Mouse (Mus musculus): ENCODE data around the gene Pex11a. TPM values are rescaled to one million over a fixed set of nuclear protein-coding genes. Genes with fewer than 3 reads are reported as not detected.
A peak's percentile ranks its signal among the peaks of the same experiment; 100 is the strongest.

Gene Pex11a
- polyA plus RNA-seq, 1 experiment from 2014 or later = 23.9 TPM

DNA sequence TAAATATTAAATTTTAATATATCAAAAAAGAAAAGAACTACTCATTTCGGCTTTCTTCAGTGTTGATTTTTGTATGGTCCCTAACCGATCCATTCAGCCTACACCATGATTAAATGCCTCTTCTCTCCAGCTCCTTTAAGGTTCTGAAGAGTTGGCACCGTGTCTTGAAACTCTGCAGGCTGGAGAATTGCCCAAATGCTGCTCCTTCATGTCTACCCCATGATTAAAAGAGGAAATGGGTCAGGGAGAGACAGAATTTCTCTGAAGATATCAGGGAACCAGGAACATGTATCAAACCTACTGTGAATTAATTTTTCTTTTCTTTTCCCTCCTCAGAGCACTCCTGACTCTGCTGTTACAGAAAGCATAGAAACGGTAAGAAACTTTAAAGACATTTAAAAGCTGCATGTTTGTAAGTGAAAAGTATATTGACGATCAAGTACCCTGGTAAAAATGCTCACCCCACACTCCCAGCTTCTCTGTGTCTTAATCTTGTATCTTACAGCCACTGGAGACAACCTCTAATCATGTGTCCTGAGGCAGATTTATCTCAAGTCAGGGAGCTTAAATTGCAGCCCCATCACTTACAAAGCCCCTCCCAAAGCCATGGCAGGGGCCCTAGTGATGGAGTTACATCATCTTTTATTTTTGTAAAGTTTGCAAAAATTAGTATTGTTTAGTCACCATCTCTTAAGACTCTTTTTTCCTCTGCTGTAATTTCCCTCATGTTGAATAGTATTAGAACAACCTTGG is 18.4 kb upstream of the Pex11a start:
- WGBS = 53% methylated on average over 5 of the region's 5 CpGs

DNA sequence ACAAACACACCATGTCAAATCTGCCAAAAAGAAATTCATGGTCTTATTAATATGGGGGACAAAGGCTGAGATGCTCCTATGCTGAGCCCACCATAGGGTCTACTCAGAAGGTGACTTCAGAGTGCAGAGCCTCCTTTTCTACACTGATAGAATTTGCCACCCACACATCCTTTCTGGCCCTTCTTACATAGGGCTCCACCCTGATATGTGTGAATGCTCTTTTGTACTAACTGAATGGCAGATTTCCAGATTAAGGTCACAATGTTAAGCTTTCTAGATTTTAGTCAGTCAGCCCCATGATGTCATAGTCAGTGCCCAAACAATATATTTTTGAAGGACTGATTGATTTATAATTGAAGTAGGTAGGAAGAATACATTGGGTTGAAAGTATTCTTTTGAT is 16.8 kb upstream of the Pex11a start:
- no peaks in the 10 kb centered on the region for H3K27me3 ChIP-seq (replicated peaks; ENCODE audit: insufficient read depth, low read length)
- no peak for DNase-seq (ENCODE audit: low spot score)
- H3K4me3 ChIP-seq (ENCODE audit: low read depth, low read length) = no peak overlapping the region

More for the DNA sequence above, 18.4 kb upstream of the Pex11a start:
- Histone ChIP-seq H3K27me3 (replicated peaks; ENCODE audit: insufficient read depth, low read length) (no peaks in the 10 kb centered on the region), H3K4me2 (replicated peaks; ENCODE audit: low read depth, low read length) (no peak overlapping the region), H3K4me3 (ENCODE audit: low read depth, low read length) (no peak overlapping the region), H3K9me3 (ENCODE audit: low read length) (no peaks in the 10 kb centered on the region), H3K9ac (replicated peaks; ENCODE audit: low read depth) (no peak overlapping the region), H3K27ac (ENCODE audit: low read length) (no peak overlapping the region), H3K4me1 (ENCODE audit: insufficient read depth, low read depth, low read length) (no peaks in the 10 kb centered on the region; the same call in 1 of the 2 replicates), H3K36me3 (ENCODE audit: insufficient read depth, low read length) (no peaks in the 10 kb centered on the region)
- TF ChIP-seq CTCF (IDR thresholded peaks at IDR 0.05) (no peak), EP300 (IDR thresholded peaks at IDR 0.05) (no peak)
- ATAC-seq = no peak
- no peak for DNase-seq (ENCODE audit: low spot score)

DNA sequence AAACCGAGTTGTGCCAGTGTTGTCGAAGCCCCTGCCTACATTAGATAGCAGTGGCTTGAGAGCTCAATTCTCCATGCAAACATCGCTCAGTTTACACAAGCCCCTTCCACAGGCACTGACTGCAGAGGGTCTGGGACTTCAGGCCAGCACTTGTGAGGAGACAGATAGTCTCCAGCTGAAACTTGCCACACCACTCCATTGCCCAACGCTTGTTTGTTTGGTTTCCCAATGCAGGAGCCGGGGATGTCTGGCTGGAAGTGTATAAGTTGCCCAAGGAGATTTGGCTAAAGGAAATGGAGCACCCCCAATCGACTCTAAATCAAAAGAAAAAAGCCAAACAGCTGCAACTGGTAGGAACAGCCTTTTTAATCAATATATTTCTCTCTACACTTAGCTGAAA is 15.2 kb upstream of the Pex11a start:
- ATAC-seq (peak; percentile 75), DNase-seq (ENCODE audit: low spot score) (peak; percentile 76)
- 26% methylated on average over 6 of the region's 6 CpGs for WGBS
- Histone ChIP-seq H3K36me3 (ENCODE audit: insufficient read depth, low read length) (no peaks in the 10 kb centered on the region), H3K27ac (ENCODE audit: low read length) (no peak overlapping the region; the same call in 1 of the 2 replicates), H3K4me1 (ENCODE audit: insufficient read depth, low read depth, low read length) (no peaks in the 10 kb centered on the region; the same call in 1 of the 2 replicates), H3K4me3 (ENCODE audit: low read depth, low read length) (no peak overlapping the region), H3K4me2 (replicated peaks; ENCODE audit: low read depth, low read length) (no peak overlapping the region), H3K9me3 (ENCODE audit: low read length) (no peaks in the 10 kb centered on the region), H3K27me3 (replicated peaks; ENCODE audit: insufficient read depth, low read length) (no peaks in the 10 kb centered on the region), H3K9ac (replicated peaks; ENCODE audit: low read depth) (no peak overlapping the region)
- no peak for TF ChIP-seq CTCF (IDR thresholded peaks at IDR 0.05)
- TF ChIP-seq EP300 (IDR thresholded peaks at IDR 0.05) = no peak

More for the DNA sequence above, 16.8 kb upstream of the Pex11a start:
- Histone ChIP-seq H3K36me3 (ENCODE audit: insufficient read depth, low read length) (no peaks in the 10 kb centered on the region), H3K4me2 (replicated peaks; ENCODE audit: low read depth, low read length) (no peak overlapping the region), H3K9ac (replicated peaks; ENCODE audit: low read depth) (no peak overlapping the region), H3K27ac (ENCODE audit: low read length) (no peak overlapping the region), H3K4me1 (ENCODE audit: insufficient read depth, low read depth, low read length) (no peaks in the 10 kb centered on the region; the same call in 1 of the 2 replicates), H3K9me3 (ENCODE audit: low read length) (no peaks in the 10 kb centered on the region)
- no peak for TF ChIP-seq CTCF (IDR thresholded peaks at IDR 0.05)
- no peak for TF ChIP-seq EP300 (IDR thresholded peaks at IDR 0.05)
- ATAC-seq = no peak

DNA sequence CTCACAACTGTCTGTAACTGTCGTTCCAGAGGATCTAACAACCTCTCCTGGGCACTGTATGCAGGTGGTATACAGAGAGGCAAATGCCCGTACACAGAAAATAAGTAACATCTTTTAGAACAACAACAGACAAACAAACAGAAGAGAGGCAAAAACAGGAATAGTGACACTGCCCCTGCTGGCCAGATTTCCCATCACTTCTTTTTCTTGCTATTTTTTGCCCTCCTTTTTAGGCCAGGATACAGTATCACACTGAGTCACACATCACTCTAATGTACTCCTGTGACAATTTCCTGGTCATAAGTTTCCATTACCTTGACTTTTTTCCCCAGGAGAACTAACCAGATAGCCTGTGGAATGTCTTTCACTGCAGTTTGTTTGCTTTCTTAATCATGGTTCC is 13.4 kb upstream of the Pex11a start:
- no peak overlapping the region for H3K4me3 ChIP-seq (ENCODE audit: low read depth, low read length)
- DNase-seq (ENCODE audit: low spot score) (no peak), ATAC-seq (no peak)
- no peak overlapping the region for H3K9ac ChIP-seq (replicated peaks; ENCODE audit: low read depth)
- no peaks in the 10 kb centered on the region for H3K36me3 ChIP-seq (ENCODE audit: insufficient read depth, low read length)
- H3K27ac ChIP-seq (ENCODE audit: low read length) = no peak overlapping the region
- no peaks in the 10 kb centered on the region; the same call in 1 of the 2 replicates for H3K4me1 ChIP-seq (ENCODE audit: insufficient read depth, low read depth, low read length)
- H3K4me2 ChIP-seq (replicated peaks; ENCODE audit: low read depth, low read length) = no peak overlapping the region
- no peak for TF ChIP-seq EP300 (IDR thresholded peaks at IDR 0.05)
- TF ChIP-seq CTCF (IDR thresholded peaks at IDR 0.05) = peak; percentile 40
- H3K9me3 ChIP-seq (ENCODE audit: low read length) = no peaks in the 10 kb centered on the region
- 41% methylated on average over 2 of the region's 2 CpGs for WGBS
- no peaks in the 10 kb centered on the region for H3K27me3 ChIP-seq (replicated peaks; ENCODE audit: insufficient read depth, low read length)

DNA sequence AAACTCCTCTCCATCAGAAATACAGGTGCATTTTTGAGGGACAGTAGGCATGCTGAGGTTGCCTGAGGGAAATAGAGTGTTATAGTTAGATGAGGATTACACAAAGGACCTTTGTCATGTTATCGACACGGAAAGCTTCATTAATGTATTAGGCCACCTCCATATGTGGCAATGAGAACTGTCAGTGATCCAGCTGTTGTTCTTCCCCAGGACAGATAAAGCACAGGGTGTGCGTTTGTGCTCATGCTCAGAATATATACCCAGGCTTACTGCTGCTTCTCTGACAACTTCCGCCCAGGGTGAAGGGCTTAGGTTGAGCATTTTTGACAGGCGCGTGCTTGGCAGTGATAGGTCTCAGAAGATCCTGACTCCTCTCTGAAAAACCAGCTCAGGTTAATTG is 6.6 kb upstream of the Pex11a start:
- no peak overlapping the region for H3K4me2 ChIP-seq (replicated peaks; ENCODE audit: low read depth, low read length)
- no peak overlapping the region for H3K9ac ChIP-seq (replicated peaks; ENCODE audit: low read depth)
- H3K36me3 ChIP-seq (ENCODE audit: insufficient read depth, low read length) = no peaks in the 10 kb centered on the region
- DNase-seq (ENCODE audit: low spot score) (no peak), ATAC-seq (no peak)
- no peak overlapping the region for H3K4me3 ChIP-seq (ENCODE audit: low read depth, low read length)
- no peak overlapping the region for H3K27ac ChIP-seq (ENCODE audit: low read length)
- H3K9me3 ChIP-seq (ENCODE audit: low read length) = no peaks in the 10 kb centered on the region
- H3K27me3 ChIP-seq (replicated peaks; ENCODE audit: insufficient read depth, low read length) = no peaks in the 10 kb centered on the region
- H3K4me1 ChIP-seq (ENCODE audit: insufficient read depth, low read depth, low read length) = no peaks in the 10 kb centered on the region
- TF ChIP-seq EP300 (IDR thresholded peaks at IDR 0.05) (no peak), CTCF (IDR thresholded peaks at IDR 0.05) (no peak)
- 83% methylated on average over 6 of the region's 6 CpGs for WGBS

DNA sequence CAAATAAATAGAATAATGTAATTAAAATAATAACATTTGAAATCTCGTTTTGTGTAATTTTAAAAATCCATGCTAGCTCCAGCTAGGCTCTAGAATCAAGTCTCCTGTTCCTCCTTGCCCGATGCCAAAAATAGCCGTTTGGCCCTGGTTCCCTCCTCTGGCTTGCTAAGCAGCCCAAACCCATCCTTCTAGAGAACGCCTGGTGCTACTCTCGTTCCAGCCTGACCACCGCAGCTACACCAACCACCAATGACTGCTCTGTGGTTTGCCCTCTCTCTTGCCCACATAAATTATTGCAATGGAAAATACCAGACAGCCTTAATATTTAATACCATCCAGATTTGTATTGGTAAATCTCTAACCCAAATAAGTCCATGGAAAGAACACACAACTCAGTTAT is 4.7 kb upstream of the Pex11a start:
- ATAC-seq (no peak), DNase-seq (ENCODE audit: low spot score) (no peak)
- Histone ChIP-seq H3K9ac (replicated peaks; ENCODE audit: low read depth) (no peak overlapping the region), H3K9me3 (ENCODE audit: low read length) (no peaks in the 10 kb centered on the region), H3K4me3 (ENCODE audit: low read depth, low read length) (no peak overlapping the region), H3K4me1 (ENCODE audit: insufficient read depth, low read depth, low read length) (no peaks in the 10 kb centered on the region; the same call in 1 of the 2 replicates), H3K27me3 (replicated peaks; ENCODE audit: insufficient read depth, low read length) (no peaks in the 10 kb centered on the region), H3K4me2 (replicated peaks; ENCODE audit: low read depth, low read length) (no peak overlapping the region), H3K36me3 (ENCODE audit: insufficient read depth, low read length) (no peaks in the 10 kb centered on the region), H3K27ac (ENCODE audit: low read length) (no peak overlapping the region)
- no peak for TF ChIP-seq EP300 (IDR thresholded peaks at IDR 0.05)
- no peak for TF ChIP-seq CTCF (IDR thresholded peaks at IDR 0.05)
- WGBS = 70% methylated on average over 6 of the region's 6 CpGs

Measured in lung, postnatal 0 days (tissue).